Mouse (Mus musculus) c-Kit-positive CD71-positive TER-119-negative erythroid progenitor cells, embryonic 14.5 days (primary cell): Measurements from ENCODE around the gene Dera.
"Not testable (repeated sequence)": the region's sequence is repeated elsewhere in the genome, so short reads cannot be mapped to it uniquely, and the experiment has no call there.

ENCODE experiments used
- DNase-seq: peaks from one replicate; pipeline ENCODE4 v3.0.0-alpha.2; 2013; ENCODE audit warnings: low read depth

Gene Dera

GRCm38 (mm10) chr6:137754056-137754856 lies at the start of gene Dera:
TSS of gene Dera (plus strand) at chr6:137754546.
- peak; percentile 86 for DNase-seq

- no peak for DNase-seq
Measured at GRCm38 (mm10) chr6:137706209-137706608, 48.1 kb upstream of the Dera start.

- not testable (repeated sequence) for DNase-seq
Measured at GRCm38 (mm10) chr6:137708726-137709405, 45.5 kb upstream of the Dera start.

- no peak for DNase-seq
Measured at GRCm38 (mm10) chr6:137710179-137711037, 43.9 kb upstream of the Dera start.

- no peak for DNase-seq
Measured at GRCm38 (mm10) chr6:137712654-137713309, 41.6 kb upstream of the Dera start.

- DNase-seq = no peak
Measured at GRCm38 (mm10) chr6:137713310-137713664, 41.1 kb upstream of the Dera start.

- DNase-seq = no peak
Measured at GRCm38 (mm10) chr6:137716802-137717201, 37.5 kb upstream of the Dera start.

GRCm38 (mm10) chr6:137722220-137722931 lies 32.0 kb upstream of the Dera start:
- DNase-seq = no peak

GRCm38 (mm10) chr6:137723898-137724297 lies 30.4 kb upstream of the Dera start:
- peak; percentile 47 for DNase-seq

- no peak for DNase-seq
Measured at GRCm38 (mm10) chr6:137734460-137734845, 19.9 kb upstream of the Dera start.

GRCm38 (mm10) chr6:137734846-137735609 lies 19.3 kb upstream of the Dera start, which contains the start of gene Strap:
TSS of gene Strap (plus strand) at chr6:137735078.
- peak; percentile 91 for DNase-seq

- DNase-seq = no peak
Measured at GRCm38 (mm10) chr6:137735671-137736238, 18.6 kb upstream of the Dera start.

GRCm38 (mm10) chr6:137740972-137741371 lies 13.4 kb upstream of the Dera start:
- DNase-seq = no peak

GRCm38 (mm10) chr6:137744700-137745099 lies 9.6 kb upstream of the Dera start:
- DNase-seq = no peak

GRCm38 (mm10) chr6:137747174-137747928 lies 7.0 kb upstream of the Dera start:
- DNase-seq = no peak

GRCm38 (mm10) chr6:137751551-137752274 lies 2.6 kb upstream of the Dera start:
- no peak for DNase-seq

GRCm38 (mm10) chr6:137752275-137752655 lies 2.1 kb upstream of the Dera start:
- DNase-seq = no peak

GRCm38 (mm10) chr6:137754857-137755232 lies 499 bp downstream of the Dera start:
- DNase-seq = no peak

- no peak for DNase-seq
Measured at GRCm38 (mm10) chr6:137756310-137756709, 2.0 kb downstream of the Dera start.
